Mouse (Mus musculus) adrenal gland, postnatal 36 days (tissue): ENCODE measurements around the gene Ankrd52. TPM values are rescaled to one million over a fixed set of nuclear protein-coding genes. Genes with fewer than 3 reads are reported as not detected.

Experiments used
- DNase-seq, 2 experiments: peaks; one replicate each; pipeline ENCODE4 v3.0.0; 2021; ENCODE audit warnings: mixed read lengths in 1 of 2
- microRNA-seq: library from miRNA; unstranded; fragments of <30 nt; microRNA quantifications from one replicate; pipeline ENCODE4 v1.2.0, GENCODE M21; 2021
- total RNA-seq, 2 experiments: library from RNA; stranded (reverse); gene quantifications; 2 replicates each; pipeline ENCODE4 v1.2.3; 2021

Gene Ankrd52
- total RNA-seq, 2 experiments from 2014 or later: 56.4 to 70.6 TPM

- no peak for DNase-seq
Measured at GRCm38 (mm10) chr10:128438675-128439279, 61.9 kb downstream of the Ankrd52 start.

- DNase-seq: peak in 1 of 2 experiments; percentile 51
Measured at GRCm38 (mm10) chr10:128440407-128440806, 63.5 kb downstream of the Ankrd52 start.

- no peak for DNase-seq
Measured at GRCm38 (mm10) chr10:128441324-128442119, 64.6 kb downstream of the Ankrd52 start.

- no peak for DNase-seq
Measured at GRCm38 (mm10) chr10:128442718-128443117, 65.8 kb downstream of the Ankrd52 start.

GRCm38 (mm10) chr10:128444354-128444753 lies 67.4 kb downstream of the Ankrd52 start:
- DNase-seq: no peak

GRCm38 (mm10) chr10:128445407-128445806 lies 68.5 kb downstream of the Ankrd52 start:
- no peak for DNase-seq

GRCm38 (mm10) chr10:128451014-128451413 lies 74.1 kb downstream of the Ankrd52 start:
- DNase-seq: no peak

GRCm38 (mm10) chr10:128454471-128454870 lies 77.6 kb downstream of the Ankrd52 start:
- no peak for DNase-seq

- peak; percentile 60 to 78 for DNase-seq
Measured at GRCm38 (mm10) chr10:128455280-128455679, 78.4 kb downstream of the Ankrd52 start.

- DNase-seq: no peak
Measured at GRCm38 (mm10) chr10:128457676-128458075, 80.8 kb downstream of the Ankrd52 start.

Small RNAs within 50 kb of the gene (microRNA-seq; reads per million reads assigned to microRNA genes)
- gene Gm25361: not detected
- not detected for gene Gm26308
- not detected for gene Mir6914
- gene Mir6915: 1.5 reads per million
- gene Mir8105: not detected

Other genes with a start within 250 kb of the Ankrd52 start
- 100 to 1,000 TPM in 1 of 2 experiments, 10 to 100 TPM in 1; 79.9 to 101 TPM for gene Rbms2, start 196.8 kb upstream of the Ankrd52 start, total RNA-seq
- 1 to 10 TPM; 1.2 to 2.4 TPM for gene Gls2, start 182.7 kb upstream of the Ankrd52 start, total RNA-seq
- gene Spryd4, start 165.3 kb upstream of the Ankrd52 start, total RNA-seq: 10 to 100 TPM; 15.1 to 19.1 TPM
- not detected for gene Mip, start 151.3 kb upstream of the Ankrd52 start, total RNA-seq
- 1 to 10 TPM; 7.6 to 8.8 TPM for gene Timeless, start 145.1 kb upstream of the Ankrd52 start, total RNA-seq
- under 1 TPM in 1 of 2 experiments, not detected in 1; 0.23 TPM for gene Apon, start 123.0 kb upstream of the Ankrd52 start, total RNA-seq
- 10 to 100 TPM in 1 of 2 experiments, 1 to 10 TPM in 1; 1.5 to 11.9 TPM for gene Apof, start 108.4 kb upstream of the Ankrd52 start, total RNA-seq
- 10 to 100 TPM; 32.9 to 33.6 TPM for gene Stat2, start 106.6 kb upstream of the Ankrd52 start, total RNA-seq
- not detected for gene Il23a, start 78.4 kb upstream of the Ankrd52 start, total RNA-seq
- 10 to 100 TPM; 17.7 to 19.6 TPM for gene Pan2, start 73.8 kb upstream of the Ankrd52 start, total RNA-seq
- 100 to 1,000 TPM; 170 to 204 TPM for gene Cnpy2, start 54.7 kb upstream of the Ankrd52 start, total RNA-seq
- gene Cs, start 39.4 kb upstream of the Ankrd52 start, total RNA-seq: 100 to 1,000 TPM; 369 to 370 TPM
- gene Coq10a, start 8.1 kb upstream of the Ankrd52 start, total RNA-seq: 10 to 100 TPM; 70.3 to 83.5 TPM
- not detected for gene Slc39a5, start 24.1 kb downstream of the Ankrd52 start, total RNA-seq
- 10 to 100 TPM; 71.4 to 73.6 TPM for gene Nabp2, start 34.4 kb downstream of the Ankrd52 start, total RNA-seq
- gene Rnf41, start 34.5 kb downstream of the Ankrd52 start, total RNA-seq: 10 to 100 TPM; 44.4 to 45.9 TPM
- gene Smarcc2, start 82.1 kb downstream of the Ankrd52 start, total RNA-seq: 100 to 1,000 TPM in 1 of 2 experiments, 10 to 100 TPM in 1; 97.5 to 104 TPM
- gene Myl6, start 117.0 kb downstream of the Ankrd52 start, total RNA-seq: 100 to 1,000 TPM; 812 to 946 TPM
- gene Myl6b, start 121.6 kb downstream of the Ankrd52 start, total RNA-seq: 1 to 10 TPM; 5.6 to 6.1 TPM
- gene Esyt1, start 148.8 kb downstream of the Ankrd52 start, total RNA-seq: 10 to 100 TPM; 22.7 to 28.8 TPM
- 10 to 100 TPM; 11.9 to 15.2 TPM for gene Zc3h10, start 170.7 kb downstream of the Ankrd52 start, total RNA-seq
- gene Rpl41, start 172.2 kb downstream of the Ankrd52 start, total RNA-seq: 1,000 to 10,000 TPM; 2,845 to 2,862 TPM
- gene Pa2g4, start 188.9 kb downstream of the Ankrd52 start, total RNA-seq: 10 to 100 TPM; 83.1 to 89.4 TPM
- gene Erbb3, start 212.5 kb downstream of the Ankrd52 start, total RNA-seq: 1 to 10 TPM; 2.2 to 2.3 TPM
- gene Rps26, start 249.6 kb downstream of the Ankrd52 start, total RNA-seq: 100 to 1,000 TPM; 697 to 707 TPM